Mouse (Mus musculus) midbrain, embryonic 15.5 days (tissue): ENCODE data around the gene Gm15217. TPM values are rescaled to one million over a fixed set of nuclear protein-coding genes. Genes with fewer than 3 reads are reported as not detected.

Source experiments
- ATAC-seq: fragments of 200-750 bp; cut with Nextera tagmentation; replicated peaks from 2 replicates; pipeline ENCODE4 v1.8.0; 2017; ENCODE audit warnings: moderate TSS enrichment
- H3K27ac ChIP-seq: fragments of 300-500 bp; sonication (generic); 2 replicates; pipeline ENCODE4 v1.5.1; 2015; ENCODE audit warnings: mild to moderate bottlenecking, inconsistent platforms
- H3K27me3 ChIP-seq: fragments of 300-500 bp; sonication (generic); replicated peaks from 2 replicates; pipeline ENCODE4 v1.6.1; 2015; ENCODE audit warnings: inconsistent platforms
- H3K36me3 ChIP-seq: fragments of 300-500 bp; sonication (generic); replicated peaks from 2 replicates; pipeline ENCODE4 v1.6.1; 2015; ENCODE audit warnings: inconsistent platforms
- H3K4me1 ChIP-seq: fragments of 300-500 bp; sonication (generic); 2 replicates; pipeline ENCODE4 v1.6.1; 2015; ENCODE audit warnings: inconsistent platforms
- H3K4me2 ChIP-seq: fragments of 300-500 bp; sonication (generic); 2 replicates; pipeline ENCODE4 v1.6.1; 2015; ENCODE audit warnings: inconsistent platforms, mild to moderate bottlenecking, moderate library complexity
- H3K4me3 ChIP-seq: fragments of 300-500 bp; sonication (generic); 2 replicates; pipeline ENCODE4 v1.5.1; 2015; ENCODE audit warnings: mild to moderate bottlenecking, inconsistent platforms
- H3K9ac ChIP-seq: fragments of 300-500 bp; sonication (generic); 2 replicates; pipeline ENCODE4 v1.6.1; 2015; ENCODE audit warnings: mild to moderate bottlenecking, inconsistent platforms
- H3K9me3 ChIP-seq: fragments of 300-500 bp; sonication (generic); 2 replicates; pipeline ENCODE4 v1.6.1; 2016; ENCODE audit warnings: inconsistent platforms
- WGBS: fragments of 180-500 bp; shearing (Covaris S2); methylation state at CpG from one replicate; pipeline ENCODE4 v1.1.7; 2015; ENCODE audit warnings: mixed read lengths; 5-methylcytosine and 5-hydroxymethylcytosine counted together
- polyA plus RNA-seq: library from polyadenylated mRNA; unstranded; fragments of >200 nt; fragmentation: Nextera tagmentation; extraction: Ambion mirVana; gene quantifications from 2 replicates; pipeline ENCODE4 v1.2.1, GENCODE M21; 2015

Gm15217 gene
- polyA plus RNA-seq, 1 experiment from 2014 or later: not detected

- Histone ChIP-seq H3K27ac (no peak overlapping the region), H3K9ac (no peak overlapping the region), H3K36me3 (no peaks in the 10 kb centered on the region), H3K27me3 (peaks cover 72% of the 10 kb centered on the region), H3K4me2 (peak overlapping the region; percentile 94), H3K4me1 (peaks cover 52% of the 10 kb centered on the region), H3K9me3 (no peaks in the 10 kb centered on the region), H3K4me3 (peak overlapping the region; percentile 56)
- no peak for ATAC-seq
- WGBS: under 1% methylated on average over 39 of the region's 39 CpGs
Measured at GRCm38 (mm10) chr14:46385701-46386477, 6.7 kb downstream of the Gm15217 start.

- WGBS: under 1% methylated on average over 28 of the region's 28 CpGs
- Histone ChIP-seq H3K4me2 (peak overlapping the region; percentile 94), H3K27me3 (peaks cover 72% of the 10 kb centered on the region), H3K4me1 (peaks cover 52% of the 10 kb centered on the region), H3K36me3 (no peaks in the 10 kb centered on the region), H3K4me3 (peak overlapping the region; percentile 56), H3K9me3 (no peaks in the 10 kb centered on the region), H3K9ac (no peak overlapping the region), H3K27ac (no peak overlapping the region)
- ATAC-seq: peak; percentile 22
Measured at GRCm38 (mm10) chr14:46386478-46387356, 7.5 kb downstream of the Gm15217 start.

GRCm38 (mm10) chr14:46387357-46387671 is 8.1 kb downstream of the Gm15217 start:
- peaks cover 73% of the 10 kb centered on the region for H3K27me3 ChIP-seq
- under 1% methylated on average over 27 of the region's 27 CpGs for WGBS
- H3K9me3 ChIP-seq: no peaks in the 10 kb centered on the region

GRCm38 (mm10) chr14:46387821-46388481 is 8.7 kb downstream of the Gm15217 start:
- no peaks in the 10 kb centered on the region for H3K9me3 ChIP-seq
- peaks cover 52% of the 10 kb centered on the region for H3K4me1 ChIP-seq
- H3K27ac ChIP-seq: no peak overlapping the region
- H3K36me3 ChIP-seq: no peaks in the 10 kb centered on the region
- peaks cover 77% of the 10 kb centered on the region for H3K27me3 ChIP-seq
- H3K9ac ChIP-seq: no peak overlapping the region; the same call in 1 of the 2 replicates
- peak overlapping the region; percentile 94 for H3K4me2 ChIP-seq
- peak; percentile 31 for ATAC-seq
- 2% methylated on average over 41 of the region's 41 CpGs for WGBS
- peak overlapping the region; percentile 56 for H3K4me3 ChIP-seq

More at GRCm38 (mm10) chr14:46387357-46387671, 8.1 kb downstream of the Gm15217 start:
- Histone ChIP-seq H3K4me3 (peak overlapping the region; percentile 56), H3K36me3 (no peaks in the 10 kb centered on the region), H3K27ac (no peak overlapping the region), H3K4me2 (peak overlapping the region; percentile 94), H3K4me1 (peaks cover 52% of the 10 kb centered on the region), H3K9ac (no peak overlapping the region; the same call in 1 of the 2 replicates)
- ATAC-seq: peak; percentile 84

- Histone ChIP-seq H3K9ac (no peak overlapping the region), H3K27me3 (peaks cover 77% of the 10 kb centered on the region)
- WGBS: under 1% methylated on average over 27 of the region's 27 CpGs
Measured at GRCm38 (mm10) chr14:46388636-46389035, 9.4 kb downstream of the Gm15217 start.

GRCm38 (mm10) chr14:46389438-46390248 is 10.4 kb downstream of the Gm15217 start:
- Histone ChIP-seq H3K36me3 (no peaks in the 10 kb centered on the region), H3K4me3 (peak overlapping the region; percentile 20), H3K4me2 (peak overlapping the region; percentile 43), H3K27me3 (peaks cover 69% of the 10 kb centered on the region), H3K9me3 (no peaks in the 10 kb centered on the region), H3K27ac (no peak overlapping the region), H3K9ac (no peak overlapping the region), H3K4me1 (peaks cover 52% of the 10 kb centered on the region)
- 6% methylated on average over 24 of the region's 24 CpGs for WGBS
- ATAC-seq: no peak

More at GRCm38 (mm10) chr14:46388636-46389035, 9.4 kb downstream of the Gm15217 start:
- Histone ChIP-seq H3K36me3 (no peaks in the 10 kb centered on the region), H3K27ac (no peak overlapping the region), H3K9me3 (no peaks in the 10 kb centered on the region), H3K4me2 (peak overlapping the region; percentile 94), H3K4me1 (peaks cover 52% of the 10 kb centered on the region), H3K4me3 (peak overlapping the region; percentile 56)
- ATAC-seq: no peak

GRCm38 (mm10) chr14:46390249-46390775 is 11.1 kb downstream of the Gm15217 start, which contains the start of gene Bmp4:
TSS of gene Bmp4 (minus strand) at chr14:46390669.
- H3K36me3 ChIP-seq: no peaks in the 10 kb centered on the region
- H3K4me2 ChIP-seq: peak within 1 kb of the TSS; percentile 43
- no peak for ATAC-seq
- H3K27me3 ChIP-seq: peaks cover 63% of the 10 kb centered on the region
- H3K9me3 ChIP-seq: no peaks in the 10 kb centered on the region
- no peak within 1 kb of the TSS for H3K9ac ChIP-seq
- H3K4me1 ChIP-seq: peaks cover 49% of the 10 kb centered on the region
- WGBS: 1% methylated on average over 26 of the region's 26 CpGs
- no peak within 1 kb of the TSS for H3K27ac ChIP-seq
- peak within 1 kb of the TSS; percentile 20 for H3K4me3 ChIP-seq

GRCm38 (mm10) chr14:46391621-46392170 is 12.5 kb downstream of the Gm15217 start:
- no peak overlapping the region for H3K27ac ChIP-seq
- no peak for ATAC-seq
- 57% methylated on average over 6 of the region's 6 CpGs for WGBS

GRCm38 (mm10) chr14:46398091-46398695 is 19.0 kb downstream of the Gm15217 start:
- 0 out of 2 replicates have a peak, but pooled peaks have one; percentile 45 for ATAC-seq
- peaks cover 8% of the 10 kb centered on the region for H3K4me1 ChIP-seq
- H3K4me3 ChIP-seq: peak overlapping the region; percentile 19
- H3K4me2 ChIP-seq: peak overlapping the region; percentile 41
- H3K27me3 ChIP-seq: peaks cover 29% of the 10 kb centered on the region
- no peaks in the 10 kb centered on the region for H3K36me3 ChIP-seq
- H3K9me3 ChIP-seq: no peaks in the 10 kb centered on the region
- H3K27ac ChIP-seq: no peak overlapping the region
- no peak overlapping the region for H3K9ac ChIP-seq
- WGBS: 3% methylated on average over 27 of the region's 27 CpGs

More at GRCm38 (mm10) chr14:46391621-46392170, 12.5 kb downstream of the Gm15217 start:
- Histone ChIP-seq H3K27me3 (peaks cover 63% of the 10 kb centered on the region), H3K36me3 (no peaks in the 10 kb centered on the region), H3K4me3 (no peak overlapping the region), H3K9ac (no peak overlapping the region), H3K4me2 (no peak overlapping the region), H3K4me1 (peaks cover 37% of the 10 kb centered on the region), H3K9me3 (no peaks in the 10 kb centered on the region)

GRCm38 (mm10) chr14:46399925-46400324 is 20.7 kb downstream of the Gm15217 start:
- no peak overlapping the region for H3K4me3 ChIP-seq

More at GRCm38 (mm10) chr14:46399925-46400324, 20.7 kb downstream of the Gm15217 start:
- no peaks in the 10 kb centered on the region for H3K36me3 ChIP-seq
- 64% methylated on average over 2 of the region's 2 CpGs for WGBS
- no peaks in the 10 kb centered on the region for H3K9me3 ChIP-seq
- no peak overlapping the region for H3K27ac ChIP-seq
- H3K9ac ChIP-seq: no peak overlapping the region
- peaks cover 29% of the 10 kb centered on the region for H3K27me3 ChIP-seq
- no peak overlapping the region for H3K4me2 ChIP-seq
- peaks cover 8% of the 10 kb centered on the region for H3K4me1 ChIP-seq
- no peak for ATAC-seq
